Comparison of ENCODE assay signal across 8 mouse cellular contexts in genomic region chr11:102244926-102245449, GRCm38 (mm10). TPM values are rescaled to one million over a fixed set of nuclear protein-coding genes. Genes with fewer than 3 reads are reported as not detected.
DNase-seq lines count a peak whose midpoint lies in the region; ATAC-seq and TF ChIP-seq lines count a peak whose summit lies in the region.

No protein-coding gene starts in this region.

- H3K27me3 ChIP-seq in kidney, postnatal 0 days (ENCODE audit: insufficient read depth, low read length): no peaks in the 10 kb centered on the region
- H3K27me3 ChIP-seq in liver, embryonic 12.5 days (replicated peaks): peaks cover 20% of the 10 kb centered on the region
- H3K27me3 ChIP-seq in myocyte (ENCODE audit: control insufficient read depth, insufficient read depth, insufficient read length): no peaks in the 10 kb centered on the region

- H3K4me1 ChIP-seq in kidney, postnatal 0 days (replicated peaks; ENCODE audit: insufficient read depth, low read length): peaks cover 16% of the 10 kb centered on the region; the same call in 1 of the 2 replicates
- H3K4me1 ChIP-seq in liver, embryonic 12.5 days: peaks cover 21% of the 10 kb centered on the region

- H3K4me3 ChIP-seq in kidney, postnatal 0 days (replicated peaks; ENCODE audit: low read depth, low read length): peak overlapping the region; percentile 21
- peak overlapping the region; percentile 36 for H3K4me3 ChIP-seq in liver, embryonic 12.5 days
- peak overlapping the region; percentile 19 for H3K4me3 ChIP-seq in myocyte

- no peak overlapping the region for H3ac ChIP-seq in myocyte (ENCODE audit: control insufficient read depth, insufficient read length)

- 0 out of 2 replicates have a peak overlapping the region, but pooled peaks have one; percentile 13 for H3K9ac ChIP-seq in kidney, postnatal 0 days (ENCODE audit: low read depth, low read length)
- peak overlapping the region; percentile 48; the same call in 1 of the 2 replicates for H3K9ac ChIP-seq in liver, embryonic 12.5 days

- no peak overlapping the region for H3K27ac ChIP-seq in kidney, postnatal 0 days
- H3K27ac ChIP-seq in liver, embryonic 12.5 days: no peak overlapping the region

- peak; percentile 59 for DNase-seq in CD4-positive helper T cell, adult 2 months (ENCODE audit: low read depth, low spot score)
- peak; percentile 44 for DNase-seq in T-cell, adult 2 months (ENCODE audit: low spot score)
- DNase-seq in embryo, embryonic 10 days (ENCODE audit: low spot score): peak; percentile 75
- DNase-seq in heart, adult 18-20 months: peak; percentile 66 to 75
- peak; percentile 83 for DNase-seq in kidney, postnatal 0 days (ENCODE audit: low spot score)
- peak; percentile 59 to 66 for DNase-seq in urinary bladder, postnatal 36 days (ENCODE audit: low spot score in 2 of 2)

- H3K36me3 ChIP-seq in kidney, postnatal 0 days (ENCODE audit: insufficient read depth, low read length): no peaks in the 10 kb centered on the region
- H3K36me3 ChIP-seq in liver, embryonic 12.5 days: no peaks in the 10 kb centered on the region
- no peaks in the 10 kb centered on the region for H3K36me3 ChIP-seq in myocyte (ENCODE audit: control insufficient read depth, insufficient read depth)

- no peaks in the 10 kb centered on the region for H3K9me3 ChIP-seq in kidney, postnatal 0 days (replicated peaks; ENCODE audit: low read length)
- no peaks in the 10 kb centered on the region for H3K9me3 ChIP-seq in liver, embryonic 12.5 days (replicated peaks)

- peak overlapping the region; percentile 62 for H3K4me2 ChIP-seq in kidney, postnatal 0 days (ENCODE audit: low read length)
- peak overlapping the region; percentile 60 for H3K4me2 ChIP-seq in liver, embryonic 12.5 days
- H3K4me2 ChIP-seq in myocyte (ENCODE audit: low read depth): peak overlapping the region; percentile 81

- peak; percentile 34 for TF ChIP-seq POLR2A in myocyte (IDR thresholded peaks at IDR 0.05; ENCODE audit: insufficient read length, low read depth)

- TF ChIP-seq CTCF in kidney, postnatal 0 days (IDR thresholded peaks at IDR 0.05; ENCODE audit: low read depth): peak; percentile 18; the same call in 1 of the 2 replicates

- H3K79me2 ChIP-seq in myocyte (ENCODE audit: control insufficient read depth, insufficient read depth): peaks cover 9% of the 10 kb centered on the region

- WGBS in kidney, postnatal 0 days: 1% methylated on average over 32 of the region's 32 CpGs
- WGBS in liver, embryonic 12.5 days (ENCODE audit: insufficient replicate concordance): 2% methylated on average over 32 of the region's 32 CpGs

- ATAC-seq in kidney, postnatal 0 days (replicated peaks; ENCODE audit: low FRiP score, low read depth): peak; percentile 50
- no peak for ATAC-seq in liver, embryonic 12.5 days

TF ChIP-seq in myocyte, 11 proteins besides CTCF, POLR2A, EP300 and RAD21:
- TF ChIP-seq TCF12 (IDR thresholded peaks at IDR 0.05; ENCODE audit: insufficient read depth, poor library complexity, severe bottlenecking) (peak; percentile 2), REST (IDR thresholded peaks at IDR 0.05; ENCODE audit: insufficient read depth, insufficient read length) (no peak), USF1 (IDR thresholded peaks at IDR 0.05; ENCODE audit: low read depth) (no peak), MYOD1 (IDR thresholded peaks at IDR 0.05; ENCODE audit: control insufficient read depth in 1 of 3, insufficient read length in 2 of 3, low read depth in 2 of 3) (peak in 1 of 3 experiments; percentile 74), CEBPB (IDR thresholded peaks at IDR 0.05; ENCODE audit: insufficient read depth, poor library complexity, severe bottlenecking) (no peak), E2F4 (IDR thresholded peaks at IDR 0.05; ENCODE audit: insufficient read depth) (peak; percentile 27), MYOG (IDR thresholded peaks at IDR 0.05; ENCODE audit: control insufficient read depth in 1 of 3, insufficient read depth in 1 of 3, insufficient read length in 2 of 3, low read depth in 2 of 3) (peak in 2 of 3 experiments; percentile 28 to 58), SRF (IDR thresholded peaks at IDR 0.05; ENCODE audit: control insufficient read depth, insufficient read length, low read depth) (no peak)

RNA-seq across cellular contexts. Expression of gene BC030867, which starts 3.7 kb away (rescaled TPM):
- under 1 TPM; 0.22 to 0.28 TPM for total RNA-seq in heart, adult 18-20 months (2021)
- 6.3 and 9.2 TPM in 2 replicates for polyA plus RNA-seq in kidney, postnatal 0 days (2015; fragmentation: Nextera tagmentation; extraction: Ambion mirVana)
- 19.5 and 19.7 TPM in 2 replicates for polyA plus RNA-seq in liver, embryonic 12.5 days (2016; fragmentation: Nextera tagmentation; extraction: Ambion mirVana)
- 4.4 TPM for polyA plus RNA-seq in myocyte (2012; fragmentation: generic; extraction: Trizol)

RNA-seq across cellular contexts. Expression of gene Hdac5, which starts 15.0 kb away (rescaled TPM):
- total RNA-seq in heart, adult 18-20 months (2021): 100 to 1,000 TPM; 115 to 117 TPM
- polyA plus RNA-seq in kidney, postnatal 0 days (2015; fragmentation: Nextera tagmentation; extraction: Ambion mirVana): 38.1 and 39.3 TPM in 2 replicates
- polyA plus RNA-seq in liver, embryonic 12.5 days (2016; fragmentation: Nextera tagmentation; extraction: Ambion mirVana): 21.7 and 23.1 TPM in 2 replicates
- polyA plus RNA-seq in myocyte (2012; fragmentation: generic; extraction: Trizol): 77.3 TPM

RNA-seq across cellular contexts. Expression of gene Asb16, which starts 23.6 kb away (rescaled TPM):
- total RNA-seq in heart, adult 18-20 months (2021): 1 to 10 TPM; 1.2 TPM
- polyA plus RNA-seq in kidney, postnatal 0 days (2015; fragmentation: Nextera tagmentation; extraction: Ambion mirVana): 0.09 TPM in 1 of 2 replicates, not detected in the other
- 0.05 TPM in 1 of 2 replicates, not detected in the other for polyA plus RNA-seq in liver, embryonic 12.5 days (2016; fragmentation: Nextera tagmentation; extraction: Ambion mirVana)
- 5.1 TPM for polyA plus RNA-seq in myocyte (2012; fragmentation: generic; extraction: Trizol)

RNA-seq across cellular contexts. Expression of gene Tmub2, which starts 39.7 kb away (rescaled TPM):
- 10 to 100 TPM; 24.4 to 26.7 TPM for total RNA-seq in heart, adult 18-20 months (2021)
- polyA plus RNA-seq in kidney, postnatal 0 days (2015; fragmentation: Nextera tagmentation; extraction: Ambion mirVana): 46.1 and 49.1 TPM in 2 replicates
- 28.4 and 28.9 TPM in 2 replicates for polyA plus RNA-seq in liver, embryonic 12.5 days (2016; fragmentation: Nextera tagmentation; extraction: Ambion mirVana)
- polyA plus RNA-seq in myocyte (2012; fragmentation: generic; extraction: Trizol): 39.5 TPM

RNA-seq across cellular contexts. Expression of gene Atxn7l3, which starts 51.4 kb away (rescaled TPM):
- 10 to 100 TPM; 19.2 to 22.6 TPM for total RNA-seq in heart, adult 18-20 months (2021)
- 9.6 and 9.7 TPM in 2 replicates for polyA plus RNA-seq in kidney, postnatal 0 days (2015; fragmentation: Nextera tagmentation; extraction: Ambion mirVana)
- polyA plus RNA-seq in liver, embryonic 12.5 days (2016; fragmentation: Nextera tagmentation; extraction: Ambion mirVana): 7.3 and 7.5 TPM in 2 replicates
- polyA plus RNA-seq in myocyte (2012; fragmentation: generic; extraction: Trizol): 39.5 TPM
